Mouse (Mus musculus) forebrain, embryonic 12.5 days (tissue): ENCODE measurements at regions not wholly inside any gene's neighbourhood (a gene's known extent, or its start where the extent isn't known, plus 50 kb on each side); places are given as distances from the start of the nearest gene placed in this dataset.

ENCODE experiments used
- ATAC-seq: fragments of 200-750 bp; cut with Nextera tagmentation; 2 replicates; pipeline ENCODE4 v1.8.0; 2017; ENCODE audit warnings: moderate TSS enrichment; ENCODE audit not compliant: low FRiP score
- H3K27ac ChIP-seq: fragments of 300-500 bp; sonication (generic); 2 replicates; pipeline ENCODE4 v1.5.1; 2016; ENCODE audit warnings: mild to moderate bottlenecking
- H3K27me3 ChIP-seq: fragments of 300-500 bp; sonication (generic); 2 replicates; pipeline ENCODE4 v1.6.1; 2016; ENCODE audit warnings: mild to moderate bottlenecking
- H3K36me3 ChIP-seq: fragments of 300-500 bp; sonication (generic); replicated peaks from 2 replicates; pipeline ENCODE4 v1.6.1; 2016; ENCODE audit warnings: mild to moderate bottlenecking
- H3K4me1 ChIP-seq: fragments of 300-500 bp; sonication (generic); 2 replicates; pipeline ENCODE4 v1.6.1; 2016
- H3K4me2 ChIP-seq: fragments of 300-500 bp; sonication (generic); 2 replicates; pipeline ENCODE4 v1.6.1; 2016; ENCODE audit warnings: mild to moderate bottlenecking, moderate library complexity
- H3K4me3 ChIP-seq: fragments of 300-500 bp; sonication (generic); replicated peaks from 2 replicates; pipeline ENCODE4 v1.5.1; 2016; ENCODE audit warnings: mild to moderate bottlenecking
- H3K9ac ChIP-seq: fragments of 300-500 bp; sonication (generic); 2 replicates; pipeline ENCODE4 v1.6.1; 2016; ENCODE audit warnings: mild to moderate bottlenecking
- H3K9me3 ChIP-seq: fragments of 300-500 bp; sonication (generic); 2 replicates; pipeline ENCODE4 v1.6.1; 2016
- WGBS: fragments of 180-500 bp; shearing (Covaris S2); methylation state at CpG from one replicate; pipeline ENCODE4 v1.1.7; 2016; 5-methylcytosine and 5-hydroxymethylcytosine counted together

- ATAC-seq, result no peak
- WGBS, result 94% methylated on average over 4 of the region's 4 CpGs
- H3K36me3 ChIP-seq, result no peaks in the 10 kb centered on the region
- H3K9me3 ChIP-seq, result no peaks in the 10 kb centered on the region
- H3K27me3 ChIP-seq, result no peaks in the 10 kb centered on the region
- H3K4me1 ChIP-seq, result no peaks in the 10 kb centered on the region
- no peak overlapping the region for H3K9ac ChIP-seq
- no peak overlapping the region for H3K4me3 ChIP-seq
- H3K27ac ChIP-seq, result no peak overlapping the region
- no peak overlapping the region for H3K4me2 ChIP-seq
These were observed 1409.8 kb downstream of the Gsdmc2 start for GRCm38 (mm10) chr15:62435141-62435680.

DNA sequence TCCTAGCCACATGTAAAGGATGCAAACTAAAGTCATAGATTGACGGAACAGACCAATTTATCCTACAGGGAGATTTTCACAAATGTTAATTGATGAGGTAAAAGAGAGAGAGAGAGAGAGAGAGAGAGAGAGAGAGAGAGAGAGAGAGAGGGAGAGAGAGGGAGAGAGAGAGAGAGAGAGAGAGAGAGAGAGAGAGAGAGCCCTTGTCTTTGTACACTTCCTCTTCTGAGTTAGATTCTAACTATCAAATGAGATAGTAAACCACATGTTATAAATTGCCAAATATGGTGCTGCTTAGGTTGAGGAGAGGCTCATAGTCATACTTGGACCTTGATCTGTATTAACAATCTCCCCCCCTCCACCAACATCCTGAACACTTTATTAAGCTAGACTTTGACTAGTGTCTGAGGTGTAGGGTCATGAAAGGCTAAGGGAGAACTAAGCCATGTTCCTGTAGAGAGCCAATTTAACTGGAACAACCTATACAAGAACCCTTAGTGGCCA lies 1412.2 kb downstream of the Gsdmc2 start:
- ATAC-seq, result no peak
- WGBS, result 90% methylated on average over 1 of the region's 1 CpGs
- H3K4me2 ChIP-seq, result no peak overlapping the region

GRCm38 (mm10) chr15:62431150-62431678 lies 1413.8 kb downstream of the Gsdmc2 start:
- WGBS, result 74% methylated on average over 1 of the region's 1 CpGs
- H3K27me3 ChIP-seq, result no peaks in the 10 kb centered on the region
- H3K4me2 ChIP-seq, result no peak overlapping the region
- no peak overlapping the region for H3K4me3 ChIP-seq
- H3K9ac ChIP-seq, result no peak overlapping the region
- no peak for ATAC-seq
- no peaks in the 10 kb centered on the region for H3K36me3 ChIP-seq
- no peaks in the 10 kb centered on the region for H3K9me3 ChIP-seq
- no peaks in the 10 kb centered on the region for H3K4me1 ChIP-seq
- H3K27ac ChIP-seq, result no peak overlapping the region

More for the DNA sequence above, 1412.2 kb downstream of the Gsdmc2 start:
- Histone ChIP-seq H3K9ac (no peak overlapping the region), H3K4me1 (no peaks in the 10 kb centered on the region), H3K27ac (no peak overlapping the region), H3K36me3 (no peaks in the 10 kb centered on the region), H3K4me3 (no peak overlapping the region), H3K9me3 (no peaks in the 10 kb centered on the region), H3K27me3 (no peaks in the 10 kb centered on the region)

DNA sequence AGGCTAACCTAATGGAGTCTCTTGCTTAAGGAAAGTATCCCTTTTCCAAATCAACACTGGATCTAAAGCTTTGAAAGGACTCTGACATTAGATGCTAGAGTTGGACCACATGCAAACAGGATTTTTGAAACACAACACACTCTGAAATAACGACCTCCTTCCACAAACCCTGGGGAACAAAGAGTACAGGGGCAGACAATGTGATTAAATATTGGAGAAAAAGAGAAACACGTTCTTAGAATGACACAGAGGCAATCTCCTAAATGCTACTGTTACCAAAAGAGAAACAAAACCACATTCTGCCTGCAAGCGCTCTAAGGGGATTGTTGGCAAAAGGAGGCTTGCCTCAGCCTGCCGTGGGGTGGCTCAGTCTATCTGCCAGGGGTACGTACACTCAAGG lies 1422.0 kb downstream of the Gsdmc2 start:
- no peaks in the 10 kb centered on the region for H3K27me3 ChIP-seq
- H3K4me3 ChIP-seq, result no peak overlapping the region
- 60% methylated on average over 5 of the region's 5 CpGs for WGBS
- H3K36me3 ChIP-seq, result no peaks in the 10 kb centered on the region
- H3K27ac ChIP-seq, result no peak overlapping the region
- H3K4me2 ChIP-seq, result no peak overlapping the region
- H3K4me1 ChIP-seq, result no peaks in the 10 kb centered on the region; the same call in 1 of the 2 replicates
- ATAC-seq, result no peak
- no peaks in the 10 kb centered on the region for H3K9me3 ChIP-seq
- H3K9ac ChIP-seq, result no peak overlapping the region

- peak; percentile 64; the same call in 1 of the 2 replicates for ATAC-seq
- no peak overlapping the region for H3K9ac ChIP-seq
- H3K27me3 ChIP-seq, result no peaks in the 10 kb centered on the region
- H3K27ac ChIP-seq, result no peak overlapping the region
- no peaks in the 10 kb centered on the region for H3K9me3 ChIP-seq
- H3K4me1 ChIP-seq, result no peaks in the 10 kb centered on the region; the same call in 1 of the 2 replicates
- no peaks in the 10 kb centered on the region for H3K36me3 ChIP-seq
- 66% methylated on average over 7 of the region's 7 CpGs for WGBS
- no peak overlapping the region for H3K4me3 ChIP-seq
- H3K4me2 ChIP-seq, result no peak overlapping the region
These were observed 1423.7 kb downstream of the Gsdmc2 start for GRCm38 (mm10) chr15:62421073-62421851.

- H3K27me3 ChIP-seq, result no peaks in the 10 kb centered on the region
- H3K9ac ChIP-seq, result no peak overlapping the region
- ATAC-seq, result no peak
- no peaks in the 10 kb centered on the region; the same call in 1 of the 2 replicates for H3K4me1 ChIP-seq
- H3K4me3 ChIP-seq, result no peak overlapping the region
- no peak overlapping the region for H3K4me2 ChIP-seq
- H3K36me3 ChIP-seq, result no peaks in the 10 kb centered on the region
- H3K27ac ChIP-seq, result no peak overlapping the region
- no peaks in the 10 kb centered on the region for H3K9me3 ChIP-seq
These were observed 1428.3 kb downstream of the Gsdmc2 start for GRCm38 (mm10) chr15:62416691-62417090.

GRCm38 (mm10) chr15:62413694-62414093 lies 1431.3 kb downstream of the Gsdmc2 start:
- Histone ChIP-seq H3K9ac (no peak overlapping the region), H3K4me3 (no peak overlapping the region), H3K4me2 (no peak overlapping the region), H3K4me1 (no peaks in the 10 kb centered on the region), H3K27ac (no peak overlapping the region), H3K36me3 (no peaks in the 10 kb centered on the region), H3K9me3 (peaks cover 4% of the 10 kb centered on the region; the same call in 1 of the 2 replicates), H3K27me3 (no peaks in the 10 kb centered on the region)
- ATAC-seq, result no peak
- 93% methylated on average over 2 of the region's 2 CpGs for WGBS

DNA sequence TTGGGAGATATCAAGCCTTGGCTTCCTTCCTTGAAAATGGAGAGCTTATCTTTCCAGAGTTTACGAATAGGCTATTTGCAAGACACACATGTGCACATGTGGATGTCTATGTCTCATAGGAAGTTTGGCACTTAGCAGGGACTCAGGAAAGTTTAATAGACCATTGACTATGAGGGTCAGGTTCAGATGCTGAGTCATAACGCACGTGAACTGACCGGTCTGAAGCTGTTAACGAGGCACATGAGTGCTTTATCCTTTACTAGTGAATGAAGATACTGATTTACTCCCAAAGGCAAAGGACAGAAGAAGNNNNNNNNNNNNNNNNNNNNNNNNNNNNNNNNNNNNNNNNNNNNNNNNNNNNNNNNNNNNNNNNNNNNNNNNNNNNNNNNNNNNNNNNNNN lies 1442.8 kb downstream of the Gsdmc2 start:
- H3K4me1 ChIP-seq, result no peaks in the 10 kb centered on the region
- no peak for ATAC-seq
- no peaks in the 10 kb centered on the region for H3K36me3 ChIP-seq
- H3K4me3 ChIP-seq, result no peak overlapping the region
- 80% methylated on average over 5 of the region's 5 CpGs for WGBS
- H3K9me3 ChIP-seq, result no peaks in the 10 kb centered on the region
- H3K27ac ChIP-seq, result no peak overlapping the region
- H3K4me2 ChIP-seq, result no peak overlapping the region
- no peak overlapping the region for H3K9ac ChIP-seq
- H3K27me3 ChIP-seq, result no peaks in the 10 kb centered on the region

GRCm38 (mm10) chr15:62400984-62401609 lies 1443.9 kb downstream of the Gsdmc2 start:
- H3K4me3 ChIP-seq, result no peak overlapping the region
- H3K4me1 ChIP-seq, result no peaks in the 10 kb centered on the region
- no peak overlapping the region for H3K9ac ChIP-seq
- no peak overlapping the region for H3K4me2 ChIP-seq
- H3K36me3 ChIP-seq, result no peaks in the 10 kb centered on the region
- ATAC-seq, result no peak
- 75% methylated on average over 4 of the region's 4 CpGs for WGBS
- H3K27me3 ChIP-seq, result no peaks in the 10 kb centered on the region
- H3K9me3 ChIP-seq, result no peaks in the 10 kb centered on the region
- H3K27ac ChIP-seq, result no peak overlapping the region

- Histone ChIP-seq H3K4me2 (no peak overlapping the region), H3K4me3 (no peak overlapping the region), H3K27me3 (no peaks in the 10 kb centered on the region), H3K9ac (no peak overlapping the region), H3K9me3 (no peaks in the 10 kb centered on the region), H3K36me3 (no peaks in the 10 kb centered on the region), H3K27ac (no peak overlapping the region), H3K4me1 (no peaks in the 10 kb centered on the region)
- 84% methylated on average over 1 of the region's 1 CpGs for WGBS
- ATAC-seq, result no peak
These were observed 1445.6 kb downstream of the Gsdmc2 start for GRCm38 (mm10) chr15:62399381-62399780.

DNA sequence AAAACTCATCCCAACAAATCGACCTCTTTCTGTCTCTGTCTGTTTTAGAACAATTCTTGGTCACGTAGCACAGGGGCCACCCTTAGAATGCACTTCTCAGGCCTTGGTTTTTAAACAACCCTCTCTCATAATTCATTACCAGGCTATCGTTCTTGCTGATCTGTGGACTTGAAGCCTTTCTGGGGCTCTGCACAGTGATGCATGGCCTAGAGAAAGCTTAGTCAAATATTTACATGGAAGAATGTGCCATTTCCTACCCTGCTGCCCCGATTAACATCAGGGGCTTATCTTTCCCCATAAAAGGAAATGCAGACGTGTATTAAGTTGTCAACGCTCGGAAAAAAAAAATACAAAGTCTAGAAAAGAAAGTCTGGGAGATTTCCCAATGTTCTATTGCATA lies 1448.0 kb downstream of the Gsdmc2 start:
- Histone ChIP-seq H3K36me3 (no peaks in the 10 kb centered on the region), H3K27me3 (no peaks in the 10 kb centered on the region), H3K4me2 (no peak overlapping the region), H3K9me3 (no peaks in the 10 kb centered on the region), H3K27ac (no peak overlapping the region), H3K4me3 (no peak overlapping the region), H3K4me1 (no peaks in the 10 kb centered on the region), H3K9ac (no peak overlapping the region)
- ATAC-seq, result no peak
- 86% methylated on average over 7 of the region's 7 CpGs for WGBS

DNA sequence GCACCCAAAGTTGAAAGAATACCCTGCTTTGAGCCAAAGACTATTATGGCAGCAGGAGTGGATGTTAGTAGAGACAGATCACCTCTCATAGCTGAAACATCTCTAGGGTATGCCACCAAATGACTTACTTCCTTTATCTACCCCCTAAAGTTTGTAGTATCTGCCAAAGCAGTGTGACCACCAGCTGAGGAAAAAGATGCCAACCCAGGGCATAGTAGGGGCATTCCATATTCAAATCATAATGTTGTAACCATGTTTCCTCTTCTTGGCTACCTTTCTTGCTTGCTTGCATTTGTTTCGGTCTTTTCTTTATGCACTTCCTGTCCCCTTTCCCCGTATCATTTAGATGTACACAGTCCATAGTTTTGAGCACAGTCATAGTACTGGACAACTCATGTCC lies 1449.6 kb downstream of the Gsdmc2 start:
- Histone ChIP-seq H3K36me3 (no peaks in the 10 kb centered on the region), H3K27me3 (no peaks in the 10 kb centered on the region)

More for the DNA sequence above, 1449.6 kb downstream of the Gsdmc2 start:
- no peak for ATAC-seq
- no peak overlapping the region for H3K27ac ChIP-seq
- H3K4me2 ChIP-seq, result no peak overlapping the region
- H3K9ac ChIP-seq, result no peak overlapping the region
- WGBS, result 92% methylated on average over 2 of the region's 2 CpGs
- H3K4me3 ChIP-seq, result no peak overlapping the region
- no peaks in the 10 kb centered on the region for H3K4me1 ChIP-seq
- no peaks in the 10 kb centered on the region for H3K9me3 ChIP-seq
